Comparison of ENCODE assay signal across 10 mouse cellular contexts in genomic region chr5:139138261-139138925, GRCm38 (mm10). TPM values are rescaled to one million over a fixed set of nuclear protein-coding genes. Genes with fewer than 3 reads are reported as not detected.
A peak's percentile ranks its signal among the peaks of the same experiment; 100 is the strongest.
DNase-seq lines count a peak whose midpoint lies in the region; ATAC-seq lines count a peak whose summit lies in the region.
"Had no signal": no experiment of that assay in that cellular context is flagged by ENCODE, and none has a peak within 500 bp of the region (broad histone marks: within the 10 kb centered on the region; RNA-seq: fewer than 3 reads in every experiment).

No protein-coding gene starts in this region.

- DNase-seq in forebrain, embryonic 11.5 days (ENCODE audit: low spot score): no peak
- DNase-seq in Muller cell, postnatal 12 days (ENCODE audit: inconsistent ontology term): peak; percentile 73
- peak; percentile 56 to 57 for DNase-seq in frontal cortex, postnatal 14 days (ENCODE audit: low spot score in 2 of 2)
- peak; percentile 77 to 95 for DNase-seq in left cerebral cortex, postnatal 25 days (ENCODE audit: low spot score in 2 of 2)
- peak; percentile 64 for DNase-seq in right cerebral cortex, postnatal 4 days
- no peak for DNase-seq in adrenal gland, postnatal 25 days

- no peaks in the 10 kb centered on the region for H3K36me3 ChIP-seq in forebrain, embryonic 12.5 days (replicated peaks)
- H3K36me3 ChIP-seq in forebrain, embryonic 11.5 days (ENCODE audit: control insufficient read depth, insufficient read depth, low read length): no peaks in the 10 kb centered on the region
- H3K36me3 ChIP-seq: neural tube, embryonic 12.5 days had no signal

- H3K27ac ChIP-seq in forebrain, embryonic 12.5 days: 0 out of 2 replicates have a peak overlapping the region, but pooled peaks have one; percentile 46
- no peak overlapping the region for H3K27ac ChIP-seq in forebrain, embryonic 11.5 days (ENCODE audit: low read depth, low read length)
- H3K27ac ChIP-seq: neural tube, embryonic 12.5 days had no signal

- H3K4me1 ChIP-seq in forebrain, embryonic 12.5 days: no peaks in the 10 kb centered on the region; the same call in 1 of the 2 replicates
- H3K4me1 ChIP-seq in forebrain, embryonic 11.5 days (replicated peaks; ENCODE audit: control insufficient read depth, insufficient read depth, low read length): no peaks in the 10 kb centered on the region
- H3K4me1 ChIP-seq: neural tube, embryonic 12.5 days had no signal

- H3K9me3 ChIP-seq in forebrain, embryonic 12.5 days: no peaks in the 10 kb centered on the region
- H3K9me3 ChIP-seq in forebrain, embryonic 11.5 days (ENCODE audit: control insufficient read depth, low read length): no peaks in the 10 kb centered on the region
- H3K9me3 ChIP-seq: neural tube, embryonic 12.5 days had no signal

- no peaks in the 10 kb centered on the region for H3K27me3 ChIP-seq in forebrain, embryonic 12.5 days
- no peaks in the 10 kb centered on the region for H3K27me3 ChIP-seq in forebrain, embryonic 11.5 days (ENCODE audit: control insufficient read depth, insufficient read depth, low read length)
- H3K27me3 ChIP-seq: neural tube, embryonic 12.5 days had no signal

- intact Hi-C loops in left cerebral cortex, postnatal 25 days (cut with DNase I): loop anchor here (1.0 kb wide), 2 partner anchors 8 to 9 kb away; no protein-coding TSS in a partner anchor

- no peak overlapping the region for H3K4me3 ChIP-seq in forebrain, embryonic 12.5 days (replicated peaks)
- H3K4me3 ChIP-seq in forebrain, embryonic 11.5 days (ENCODE audit: low read depth, low read length): no peak overlapping the region
- H3K4me3 ChIP-seq: neural tube, embryonic 12.5 days had no signal

- ATAC-seq in forebrain, embryonic 12.5 days (ENCODE audit: low FRiP score): no peak
- ATAC-seq in forebrain, embryonic 11.5 days (replicated peaks; ENCODE audit: low FRiP score): no peak
- no peak for ATAC-seq in megakaryocyte, adult 5-6 weeks (ENCODE audit: poor library complexity, severe bottlenecking)

- 71% methylated on average over 12 of the region's 12 CpGs for WGBS in forebrain, embryonic 12.5 days
- 81% methylated on average over 12 of the region's 12 CpGs for WGBS in forebrain, embryonic 11.5 days

- H3K4me2 ChIP-seq in forebrain, embryonic 12.5 days: no peak overlapping the region
- no peak overlapping the region for H3K4me2 ChIP-seq in forebrain, embryonic 11.5 days (ENCODE audit: low read depth, low read length, severe bottlenecking)
- H3K4me2 ChIP-seq: neural tube, embryonic 12.5 days had no signal

- H3K9ac ChIP-seq in forebrain, embryonic 12.5 days: no peak overlapping the region
- H3K9ac ChIP-seq in forebrain, embryonic 11.5 days (ENCODE audit: low read length): no peak overlapping the region
- H3K9ac ChIP-seq: neural tube, embryonic 12.5 days had no signal

RNA-seq across cellular contexts. Expression of gene Prkar1b, which starts 11.4 kb away (rescaled TPM):
- polyA plus RNA-seq in forebrain, embryonic 12.5 days (2016; fragmentation: Nextera tagmentation; extraction: Ambion mirVana): 35.2 and 37.0 TPM in 2 replicates
- 10.9 and 13.0 TPM in 2 replicates for polyA plus RNA-seq in forebrain, embryonic 11.5 days (2014; fragmentation: Nextera tagmentation; extraction: Ambion mirVana)
- 100 to 1,000 TPM; 755 to 765 TPM for total RNA-seq in left cerebral cortex, postnatal 25 days (2021)
- total RNA-seq in megakaryocyte, adult 5-6 weeks (2015): 0.27 and 0.60 TPM in 2 replicates
- total RNA-seq in megakaryocyte, adult 5-6 weeks (2017): 0.04 and 0.48 TPM in 2 replicates
- total RNA-seq in adrenal gland, postnatal 25 days (2021): 20.9 and 28.5 TPM in 2 replicates
- total RNA-seq: hematopoietic stem cell, adult 5-6 weeks had no signal

RNA-seq across cellular contexts. Expression of gene Dnaaf5, which starts 11.6 kb away (rescaled TPM):
- polyA plus RNA-seq in forebrain, embryonic 12.5 days (2016; fragmentation: Nextera tagmentation; extraction: Ambion mirVana): 5.9 and 7.5 TPM in 2 replicates
- 11.5 and 11.9 TPM in 2 replicates for polyA plus RNA-seq in forebrain, embryonic 11.5 days (2014; fragmentation: Nextera tagmentation; extraction: Ambion mirVana)
- 1 to 10 TPM; 7.9 to 8.2 TPM for total RNA-seq in left cerebral cortex, postnatal 25 days (2021)
- 5.2 and 5.6 TPM in 2 replicates for total RNA-seq in megakaryocyte, adult 5-6 weeks (2015)
- 3.3 and 4.1 TPM in 2 replicates for total RNA-seq in megakaryocyte, adult 5-6 weeks (2017)
- 20.7 and 25.3 TPM in 2 replicates for total RNA-seq in adrenal gland, postnatal 25 days (2021)

Comparison
In these comparisons a context has a peak if more than half of its experiments do, and no peak if none do; other contexts are left out.
1. DNase-seq: peak in Muller cell, postnatal 12 days (single experiment), frontal cortex, postnatal 14 days (2 of 2), left cerebral cortex, postnatal 25 days (2 of 2) and right cerebral cortex, postnatal 4 days (single experiment); none in forebrain, embryonic 11.5 days (single experiment) and adrenal gland, postnatal 25 days (single experiment).
2. RNA of gene Prkar1b, which starts 11.4 kb away (total RNA-seq): 755 to 765 TPM in left cerebral cortex, postnatal 25 days; 20.9 to 28.5 TPM in adrenal gland, postnatal 25 days and 0.04 to 0.60 TPM in megakaryocyte, adult 5-6 weeks; every median in the first group is over 10 times any median in the second.